Mouse (Mus musculus) small intestine, adult 2 months (tissue): ENCODE data around the gene Tbc1d17.

Experiments
- CTCF ChIP-seq: fragments of 200-500 bp; IDR thresholded peaks from 2 replicates; pipeline ENCODE4 v1.5.1; 2012; ENCODE audit warnings: low read depth, mild to moderate bottlenecking, control low read depth, inconsistent platforms, low read length, moderate library complexity, mixed read lengths; ENCODE audit not compliant: insufficient replicate concordance, insufficient read length; ENCODE audit errors: extremely low read depth
- POLR2A ChIP-seq: fragments of 200-500 bp; IDR thresholded peaks from 2 replicates; pipeline ENCODE4 v1.6.1; 2012; ENCODE audit warnings: low read depth, mild to moderate bottlenecking, control low read depth, inconsistent platforms, low read length, moderate library complexity

DNA sequence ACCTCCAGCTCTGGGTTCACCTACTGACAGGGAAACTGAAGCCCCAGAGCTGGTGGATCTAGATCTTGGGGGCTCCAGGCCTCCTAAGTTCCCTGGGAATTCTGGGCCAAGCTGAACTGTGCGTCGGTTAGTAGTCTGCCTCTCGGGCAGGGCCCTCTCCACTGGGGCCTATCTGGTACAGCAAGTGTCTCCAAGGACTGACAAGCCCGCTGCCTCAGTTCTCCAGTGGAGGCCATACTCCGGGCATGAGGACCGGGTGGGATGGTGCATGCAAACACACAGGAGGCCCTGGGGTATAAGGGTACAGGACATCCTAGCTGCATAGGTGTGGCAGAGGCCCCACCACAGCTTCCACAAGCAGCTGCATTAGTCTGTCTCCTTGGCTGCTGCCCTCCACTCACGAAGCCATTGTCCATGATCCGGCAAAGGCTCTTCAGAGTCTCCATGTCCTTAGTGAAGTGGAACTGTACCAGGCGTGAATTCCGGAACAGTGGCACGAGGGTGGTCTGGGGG lies 15.2 kb upstream of the Tbc1d17 start:
- no peak for TF ChIP-seq CTCF
- no peak for TF ChIP-seq POLR2A
